Mouse (Mus musculus): ENCODE data around the gene Slc34a2. TPM values are rescaled to one million over a fixed set of nuclear protein-coding genes. Genes with fewer than 3 reads are reported as not detected.

The Slc34a2 gene
- polyA plus RNA-seq (2016; fragmentation: Nextera tagmentation; extraction: Ambion mirVana) = not detected in 2 replicates

DNA sequence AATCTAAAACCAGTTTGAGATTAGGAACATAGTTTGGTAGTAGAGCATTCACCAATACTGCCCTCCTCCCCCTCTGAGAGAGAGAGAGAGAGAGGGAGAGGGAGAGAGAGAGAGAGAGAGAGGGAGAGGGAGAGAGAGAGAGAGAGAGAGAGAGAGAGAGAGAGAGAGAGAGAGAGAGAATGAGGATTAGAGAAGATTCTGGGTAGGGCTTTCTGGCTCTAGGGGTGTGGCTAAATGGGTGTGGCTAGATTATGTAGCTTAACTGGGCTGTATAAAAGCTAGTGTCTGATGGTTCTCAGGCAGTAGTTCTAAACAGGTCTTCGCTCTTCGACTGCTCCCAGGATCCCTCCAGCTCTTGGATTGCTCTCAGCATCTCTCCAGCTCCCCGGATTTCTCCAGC lies at the start of gene Slc34a2:
Gene Slc34a2 (plus strand): TSS at position 301 of the 400 bp plus-strand sequence.
- DNase-seq (ENCODE audit: low spot score) = no peak
- H3K27ac ChIP-seq = no peak within 1 kb of the TSS
- no peaks in the 10 kb centered on the region for H3K9me3 ChIP-seq (replicated peaks)
- no peaks in the 10 kb centered on the region for H3K27me3 ChIP-seq (ENCODE audit: low read depth, poor library complexity, severe bottlenecking)
- H3K4me1 ChIP-seq = no peaks in the 10 kb centered on the region
- H3K36me3 ChIP-seq = no peaks in the 10 kb centered on the region
- no peak within 1 kb of the TSS for H3K4me3 ChIP-seq
- WGBS = 91% methylated on average over 3 of the region's 3 CpGs

DNA sequence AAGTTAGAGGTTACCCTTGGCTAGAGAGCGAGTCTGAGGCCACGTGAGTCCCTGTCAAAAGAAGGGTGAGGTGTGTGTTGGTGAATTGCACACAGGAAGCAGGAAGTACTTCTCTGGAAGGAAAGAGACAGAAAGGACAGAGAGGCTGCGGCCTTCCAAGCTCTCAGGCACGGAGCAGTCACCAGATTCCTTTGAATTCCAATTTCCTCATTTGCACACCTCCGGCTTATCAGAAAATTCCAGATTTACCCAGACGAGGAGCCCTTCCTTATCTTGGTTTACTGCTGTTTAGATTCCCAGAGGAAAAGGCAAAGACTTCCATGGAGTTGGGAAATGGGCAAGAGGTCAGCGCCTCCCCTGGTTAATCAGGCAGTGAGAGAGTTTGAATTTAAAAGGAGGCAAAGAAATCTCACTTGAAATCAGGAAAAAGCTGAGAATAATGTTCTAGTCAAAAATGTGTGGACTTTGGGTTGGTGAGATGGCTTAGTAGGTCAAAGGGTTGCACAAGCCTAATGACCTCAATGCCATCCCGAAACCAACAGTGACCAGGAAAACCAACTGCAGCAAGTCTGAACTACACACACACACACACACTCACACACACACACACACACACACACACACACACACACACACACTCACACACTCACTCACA lies 47.1 kb upstream of the Slc34a2 start:
- WGBS = 79% methylated on average over 8 of the region's 8 CpGs
- DNase-seq (ENCODE audit: low spot score) = no peak

DNA sequence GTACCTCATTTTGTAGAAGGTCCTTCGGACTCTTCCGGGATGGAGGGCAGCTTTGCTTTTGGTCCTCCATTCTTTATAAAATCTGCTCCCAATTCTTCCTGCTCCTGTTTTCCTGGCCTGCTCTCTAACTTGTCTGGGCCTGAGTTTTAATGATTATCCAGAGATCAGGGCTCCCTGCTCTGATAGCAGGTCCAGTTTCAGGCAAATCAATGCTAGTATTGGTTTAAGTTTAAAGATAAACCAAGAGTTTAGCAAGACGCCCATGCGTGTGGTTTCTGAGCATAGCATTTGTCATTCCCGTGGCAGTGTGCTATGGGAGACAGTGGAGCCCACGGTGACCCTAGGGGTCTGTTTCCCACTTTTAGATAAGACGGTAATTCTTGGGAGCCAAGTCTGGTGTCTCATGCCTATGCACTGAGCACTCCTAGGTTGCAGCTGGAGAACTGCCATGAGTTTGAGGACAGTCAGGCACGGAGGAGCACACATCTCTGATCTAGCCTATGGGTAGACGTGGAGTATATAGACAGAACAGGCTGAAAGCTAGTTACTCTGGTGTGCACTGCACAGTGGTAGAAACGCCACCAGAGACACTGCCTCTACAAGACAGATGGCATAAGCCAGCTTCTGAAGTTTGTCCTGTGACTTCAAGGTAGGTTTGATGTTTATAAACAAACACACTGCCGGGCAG lies 45.5 kb upstream of the Slc34a2 start:
- no peaks in the 10 kb centered on the region for H3K27me3 ChIP-seq (ENCODE audit: low read depth, poor library complexity, severe bottlenecking)
- no peak overlapping the region for H3K27ac ChIP-seq
- no peaks in the 10 kb centered on the region for H3K36me3 ChIP-seq
- no peaks in the 10 kb centered on the region for H3K9me3 ChIP-seq (replicated peaks)
- 90% methylated on average over 11 of the region's 11 CpGs for WGBS
- no peaks in the 10 kb centered on the region for H3K4me1 ChIP-seq
- no peak overlapping the region for H3K4me3 ChIP-seq
- no peak for DNase-seq (ENCODE audit: low spot score)

More for the DNA sequence above, 47.1 kb upstream of the Slc34a2 start:
- H3K9me3 ChIP-seq (replicated peaks) = no peaks in the 10 kb centered on the region
- no peak overlapping the region for H3K27ac ChIP-seq
- no peaks in the 10 kb centered on the region for H3K4me1 ChIP-seq
- no peaks in the 10 kb centered on the region for H3K36me3 ChIP-seq
- no peaks in the 10 kb centered on the region for H3K27me3 ChIP-seq (ENCODE audit: low read depth, poor library complexity, severe bottlenecking)
- no peak overlapping the region for H3K4me3 ChIP-seq

DNA sequence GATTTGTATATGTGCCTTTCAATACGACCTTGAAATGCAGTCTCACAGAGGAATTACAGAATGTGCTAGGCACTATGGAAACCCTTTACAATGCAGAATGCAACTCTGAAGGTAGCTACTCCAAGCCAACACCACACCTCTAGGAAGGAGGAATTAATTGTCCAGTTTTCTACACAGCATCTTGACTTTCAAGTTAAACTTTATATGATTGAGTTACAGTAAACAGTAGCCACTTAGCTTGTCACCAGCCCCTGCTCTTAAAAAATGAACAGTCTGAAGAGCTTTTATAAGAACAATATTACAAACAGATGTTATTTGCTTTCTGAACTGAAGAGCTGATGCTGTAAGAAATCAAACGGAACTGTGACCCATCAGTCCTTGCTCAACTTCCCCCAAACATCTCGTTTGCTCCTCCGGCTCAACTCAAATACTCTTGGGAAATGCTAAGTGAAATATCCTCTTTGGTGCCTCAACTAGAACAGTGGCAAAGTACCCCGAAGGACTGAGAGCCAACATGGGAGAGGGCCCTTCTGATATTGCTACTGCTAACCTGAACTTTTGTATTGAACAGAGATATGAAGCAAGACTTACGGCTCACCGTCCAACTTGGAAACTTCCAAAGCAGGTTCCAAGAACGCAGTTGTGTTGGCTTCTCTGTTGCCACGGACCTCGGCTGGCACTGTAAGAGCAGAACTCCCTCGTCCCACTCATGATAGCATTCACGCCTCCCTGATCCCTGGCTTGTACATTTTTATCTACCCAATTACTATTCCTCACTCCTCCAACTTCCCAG lies 44.2 kb upstream of the Slc34a2 start:
- WGBS = 87% methylated on average over 12 of the region's 12 CpGs

DNA sequence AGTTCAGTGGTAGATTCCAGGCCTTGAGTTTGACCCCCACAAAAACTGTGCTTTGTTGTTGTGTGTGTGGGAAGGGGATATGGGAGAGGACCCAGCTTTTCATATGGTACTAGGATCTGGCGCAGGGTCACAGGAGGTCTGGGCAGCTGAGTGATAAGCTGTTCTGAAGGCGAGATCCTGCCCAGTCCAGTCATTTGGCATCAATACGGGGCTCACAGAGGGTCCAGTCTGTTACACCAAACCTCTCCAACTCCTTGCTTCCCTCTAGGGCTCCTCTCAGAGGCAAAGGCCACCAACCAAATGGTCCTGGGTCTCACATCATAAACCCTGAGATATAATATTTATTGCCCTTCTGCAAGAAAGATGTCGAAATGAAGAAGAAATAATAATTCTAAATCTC lies 42.4 kb upstream of the Slc34a2 start:
- Histone ChIP-seq H3K9me3 (replicated peaks) (no peaks in the 10 kb centered on the region), H3K4me1 (no peaks in the 10 kb centered on the region), H3K27me3 (ENCODE audit: low read depth, poor library complexity, severe bottlenecking) (no peaks in the 10 kb centered on the region), H3K4me3 (no peak overlapping the region), H3K36me3 (no peaks in the 10 kb centered on the region), H3K27ac (no peak overlapping the region)
- 91% methylated on average over 4 of the region's 4 CpGs for WGBS
- no peak for DNase-seq (ENCODE audit: low spot score)

More for the DNA sequence above, 44.2 kb upstream of the Slc34a2 start:
- H3K27ac ChIP-seq = no peak overlapping the region
- H3K4me3 ChIP-seq = no peak overlapping the region
- H3K27me3 ChIP-seq (ENCODE audit: low read depth, poor library complexity, severe bottlenecking) = no peaks in the 10 kb centered on the region
- no peaks in the 10 kb centered on the region for H3K4me1 ChIP-seq
- DNase-seq (ENCODE audit: low spot score) = no peak
- H3K36me3 ChIP-seq = no peaks in the 10 kb centered on the region
- H3K9me3 ChIP-seq (replicated peaks) = no peaks in the 10 kb centered on the region

DNA sequence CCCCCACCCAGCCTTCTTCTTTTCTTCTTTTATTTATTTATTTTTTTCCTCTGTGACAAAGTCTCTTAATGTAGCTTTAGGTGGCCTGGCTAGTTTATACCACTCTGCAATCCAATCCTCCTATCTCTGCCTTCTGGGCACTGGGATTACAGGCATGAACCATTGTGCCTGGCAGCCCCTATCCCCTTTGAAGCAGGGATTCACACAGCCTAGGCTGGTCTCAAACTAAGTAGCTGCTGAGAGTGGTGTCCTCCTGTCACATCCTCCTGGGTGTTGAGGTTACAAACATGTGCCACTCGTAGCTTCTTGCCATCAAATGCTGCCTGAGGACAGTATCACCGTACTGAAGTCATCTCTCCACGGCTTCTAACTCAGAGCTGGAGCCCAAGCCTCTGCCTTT lies 41.7 kb upstream of the Slc34a2 start:
- Histone ChIP-seq H3K4me1 (no peaks in the 10 kb centered on the region), H3K4me3 (no peak overlapping the region), H3K9me3 (replicated peaks) (no peaks in the 10 kb centered on the region), H3K27ac (no peak overlapping the region), H3K36me3 (no peaks in the 10 kb centered on the region), H3K27me3 (ENCODE audit: low read depth, poor library complexity, severe bottlenecking) (no peaks in the 10 kb centered on the region)
- no peak for DNase-seq (ENCODE audit: low spot score)
- WGBS = 85% methylated on average over 3 of the region's 3 CpGs

DNA sequence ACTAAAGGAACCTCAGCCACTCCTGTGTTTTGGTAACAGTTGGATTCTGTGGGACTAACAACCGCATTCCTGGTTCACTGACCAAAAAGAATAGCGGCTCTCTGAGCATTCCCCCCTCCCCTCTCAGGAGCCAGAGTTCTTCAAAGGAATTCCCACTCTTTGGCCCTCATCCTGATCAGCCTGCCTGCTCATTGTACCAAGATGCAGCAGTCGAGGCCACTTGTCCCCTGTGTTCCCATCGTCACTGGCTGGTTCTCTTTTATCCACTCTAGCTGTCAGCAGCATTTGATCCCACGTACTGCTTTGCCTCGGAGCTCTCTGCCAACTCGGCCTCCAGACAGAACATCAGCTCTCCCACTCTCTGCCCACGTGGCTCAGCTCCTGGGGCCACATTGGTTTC lies 41.3 kb upstream of the Slc34a2 start:
- H3K4me1 ChIP-seq = no peaks in the 10 kb centered on the region
- WGBS = 69% methylated on average over 8 of the region's 8 CpGs
- DNase-seq (ENCODE audit: low spot score) = no peak
- no peak overlapping the region for H3K27ac ChIP-seq
- H3K4me3 ChIP-seq = no peak overlapping the region
- no peaks in the 10 kb centered on the region for H3K9me3 ChIP-seq (replicated peaks)
- H3K27me3 ChIP-seq (ENCODE audit: low read depth, poor library complexity, severe bottlenecking) = no peaks in the 10 kb centered on the region
- no peaks in the 10 kb centered on the region for H3K36me3 ChIP-seq

DNA sequence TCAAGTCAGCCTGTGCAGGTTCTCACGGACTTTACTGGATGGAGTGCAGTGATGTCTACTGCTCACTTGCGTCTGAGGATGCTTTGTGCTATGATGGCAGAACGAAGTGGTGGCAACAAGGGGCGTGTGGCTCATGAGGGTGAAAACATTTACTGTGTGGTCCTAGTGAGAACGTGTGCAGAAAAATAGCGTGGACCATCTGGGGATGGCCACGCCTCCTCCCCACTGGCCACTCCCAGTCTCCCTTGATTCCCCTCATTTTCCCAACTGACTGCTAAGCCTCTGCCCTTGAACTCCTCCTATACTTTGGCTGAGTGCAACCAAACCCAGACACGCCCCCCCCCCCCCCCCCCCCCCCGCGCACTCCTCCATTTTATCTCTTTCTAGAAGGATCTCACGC lies 40.8 kb upstream of the Slc34a2 start:
- H3K27ac ChIP-seq = no peak overlapping the region
- H3K27me3 ChIP-seq (ENCODE audit: low read depth, poor library complexity, severe bottlenecking) = no peaks in the 10 kb centered on the region
- no peaks in the 10 kb centered on the region for H3K36me3 ChIP-seq
- no peaks in the 10 kb centered on the region for H3K9me3 ChIP-seq (replicated peaks)
- 92% methylated on average over 11 of the region's 11 CpGs for WGBS
- no peaks in the 10 kb centered on the region for H3K4me1 ChIP-seq
- DNase-seq (ENCODE audit: low spot score) = no peak
- no peak overlapping the region for H3K4me3 ChIP-seq

DNA sequence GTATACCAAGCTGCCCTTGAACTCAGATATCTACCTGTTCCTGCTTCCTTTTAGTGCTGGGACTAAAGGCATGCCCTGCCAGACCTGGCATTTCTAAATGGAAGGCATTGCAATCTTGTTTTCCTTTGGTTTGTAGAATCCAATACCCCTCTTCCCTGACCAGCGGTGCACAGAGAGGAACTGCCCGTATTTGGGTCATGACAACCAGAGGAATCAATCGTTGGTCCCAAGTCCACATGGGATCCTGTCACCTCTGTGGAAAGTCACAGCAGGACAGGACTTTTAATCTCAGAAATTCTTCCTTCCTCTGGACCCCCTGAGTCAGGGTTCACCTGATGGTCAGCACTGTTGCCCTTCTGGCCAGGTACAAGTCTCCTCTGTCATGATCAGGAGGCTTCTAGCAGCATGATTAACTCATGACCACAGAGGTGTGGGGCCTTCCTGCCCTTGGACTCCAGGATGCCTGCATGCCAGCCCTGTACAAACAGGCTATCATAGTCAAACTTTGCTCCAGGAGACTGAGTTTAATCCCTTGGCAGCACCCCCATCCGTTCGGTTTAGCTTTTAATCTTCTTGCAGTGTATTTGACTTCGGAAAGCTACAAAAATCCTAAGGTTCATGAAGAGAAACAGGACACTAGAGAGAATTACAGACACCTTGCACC lies 39.7 kb upstream of the Slc34a2 start:
- Histone ChIP-seq H3K27ac (no peak overlapping the region), H3K36me3 (no peaks in the 10 kb centered on the region), H3K9me3 (replicated peaks) (no peaks in the 10 kb centered on the region), H3K4me1 (no peaks in the 10 kb centered on the region), H3K4me3 (no peak overlapping the region), H3K27me3 (ENCODE audit: low read depth, poor library complexity, severe bottlenecking) (no peaks in the 10 kb centered on the region)
- WGBS = 94% methylated on average over 6 of the region's 6 CpGs
- no peak for DNase-seq (ENCODE audit: low spot score)

DNA sequence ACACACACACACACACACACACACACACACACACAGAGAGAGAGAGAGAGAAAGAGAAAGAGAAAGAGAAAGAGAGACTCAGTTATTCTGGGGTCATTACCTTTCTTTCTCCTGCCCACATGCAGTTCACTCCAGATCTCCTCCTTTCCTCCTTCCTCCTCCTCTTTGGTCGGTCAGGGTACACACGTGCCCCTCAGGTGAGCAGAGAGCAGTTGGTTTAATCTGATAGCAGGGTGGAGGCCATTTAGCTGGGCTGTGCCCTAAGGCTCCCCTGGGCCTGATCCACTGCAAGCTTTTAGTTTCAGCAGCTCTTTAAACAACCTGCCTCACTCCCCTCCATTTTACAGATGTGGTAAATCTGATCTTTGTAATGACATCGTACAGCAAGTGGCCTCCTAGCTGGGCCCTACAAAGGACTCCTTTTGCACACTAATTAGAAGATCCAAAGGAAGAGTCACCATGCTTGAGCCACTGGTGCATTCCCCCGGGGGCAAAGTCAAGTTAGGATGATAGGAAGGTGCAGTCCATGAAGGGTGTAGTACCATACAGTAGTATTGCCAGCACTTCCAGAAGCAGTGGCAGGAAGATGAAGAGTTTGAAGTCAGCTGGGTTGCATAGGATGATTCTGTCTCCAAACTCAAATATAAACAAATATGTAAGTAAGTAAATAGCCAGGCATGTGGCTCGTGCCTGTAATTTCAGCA lies 37.6 kb upstream of the Slc34a2 start:
- 68% methylated on average over 5 of the region's 5 CpGs for WGBS
- no peaks in the 10 kb centered on the region for H3K27me3 ChIP-seq (ENCODE audit: low read depth, poor library complexity, severe bottlenecking)
- DNase-seq (ENCODE audit: low spot score) = no peak

DNA sequence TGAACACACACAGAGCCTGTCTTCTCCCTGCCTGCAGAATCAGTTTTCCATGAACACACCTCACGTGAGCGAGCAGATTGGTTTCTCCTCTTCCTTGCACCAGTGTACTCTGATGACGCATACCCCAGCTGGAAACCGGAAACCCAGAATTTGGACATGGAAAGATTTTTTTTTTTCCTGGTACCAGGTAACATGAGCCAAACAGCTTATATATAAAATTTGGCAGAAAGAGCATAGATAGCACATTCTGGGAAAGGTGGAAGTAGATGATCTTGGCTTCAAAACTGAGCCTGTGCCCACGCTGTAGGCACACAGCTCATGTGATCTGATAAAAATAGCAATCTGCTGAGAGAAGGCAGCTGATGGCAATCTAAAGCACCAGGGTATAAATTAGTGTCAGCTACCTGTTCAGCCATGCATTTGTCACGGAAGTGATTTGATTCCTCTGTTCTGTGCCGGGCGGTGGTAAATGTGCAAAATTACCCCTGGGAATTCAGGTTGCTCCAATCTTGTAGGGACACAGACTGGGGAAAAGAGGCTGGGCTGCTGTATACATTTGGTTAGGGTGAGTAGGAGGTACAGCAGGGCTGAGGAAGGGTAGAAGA lies 35.2 kb upstream of the Slc34a2 start:
- no peak for DNase-seq (ENCODE audit: low spot score)
- Histone ChIP-seq H3K27me3 (ENCODE audit: low read depth, poor library complexity, severe bottlenecking) (no peaks in the 10 kb centered on the region), H3K9me3 (replicated peaks) (no peaks in the 10 kb centered on the region), H3K27ac (no peak overlapping the region), H3K4me1 (no peaks in the 10 kb centered on the region), H3K36me3 (no peaks in the 10 kb centered on the region), H3K4me3 (no peak overlapping the region)
- WGBS = 88% methylated on average over 8 of the region's 8 CpGs

More for the DNA sequence above, 37.6 kb upstream of the Slc34a2 start:
- Histone ChIP-seq H3K36me3 (no peaks in the 10 kb centered on the region), H3K4me3 (no peak overlapping the region), H3K4me1 (no peaks in the 10 kb centered on the region), H3K27ac (no peak overlapping the region), H3K9me3 (replicated peaks) (no peaks in the 10 kb centered on the region)

DNA sequence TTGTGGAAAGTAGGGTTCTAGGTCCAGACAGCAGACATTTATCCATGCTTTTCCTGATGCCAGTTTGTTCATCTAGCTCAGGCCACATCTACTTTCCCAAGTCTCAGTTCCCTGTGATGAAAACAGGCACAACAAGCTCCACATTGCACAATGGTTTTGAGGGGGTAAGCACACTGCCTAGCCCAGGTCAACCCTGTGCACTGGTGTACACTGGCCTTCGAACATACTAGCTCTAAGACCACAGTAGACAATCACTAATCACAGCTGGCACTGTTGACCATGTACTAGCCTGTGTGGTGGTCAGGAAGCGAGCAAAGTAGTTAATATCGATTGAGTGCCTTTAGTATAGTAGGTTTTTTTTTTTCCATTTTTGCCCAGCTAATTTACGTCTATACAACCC lies 34.4 kb upstream of the Slc34a2 start:
- H3K4me3 ChIP-seq = no peak overlapping the region
- DNase-seq (ENCODE audit: low spot score) = no peak
- H3K4me1 ChIP-seq = no peaks in the 10 kb centered on the region
- WGBS = 86% methylated on average over 4 of the region's 4 CpGs
- no peaks in the 10 kb centered on the region for H3K27me3 ChIP-seq (ENCODE audit: low read depth, poor library complexity, severe bottlenecking)
- H3K9me3 ChIP-seq (replicated peaks) = no peaks in the 10 kb centered on the region
- H3K27ac ChIP-seq = no peak overlapping the region
- no peaks in the 10 kb centered on the region for H3K36me3 ChIP-seq
